Mouse (Mus musculus) naive thymus-derived CD4-positive, alpha-beta T cell, adult 5 months (primary cell): ENCODE results near the gene Thap11. TPM values are rescaled to one million over a fixed set of nuclear protein-coding genes. Genes with fewer than 3 reads are reported as not detected.

Experiments used
- polyA plus RNA-seq: library from polyadenylated mRNA; unstranded; fragments of 100-300 nt; shearing (Covaris generic); gene quantifications from one replicate; pipeline ENCODE4 v1.2.1, GENCODE M21; 2017

The Thap11 gene
- polyA plus RNA-seq: 30.5 TPM

DNA sequence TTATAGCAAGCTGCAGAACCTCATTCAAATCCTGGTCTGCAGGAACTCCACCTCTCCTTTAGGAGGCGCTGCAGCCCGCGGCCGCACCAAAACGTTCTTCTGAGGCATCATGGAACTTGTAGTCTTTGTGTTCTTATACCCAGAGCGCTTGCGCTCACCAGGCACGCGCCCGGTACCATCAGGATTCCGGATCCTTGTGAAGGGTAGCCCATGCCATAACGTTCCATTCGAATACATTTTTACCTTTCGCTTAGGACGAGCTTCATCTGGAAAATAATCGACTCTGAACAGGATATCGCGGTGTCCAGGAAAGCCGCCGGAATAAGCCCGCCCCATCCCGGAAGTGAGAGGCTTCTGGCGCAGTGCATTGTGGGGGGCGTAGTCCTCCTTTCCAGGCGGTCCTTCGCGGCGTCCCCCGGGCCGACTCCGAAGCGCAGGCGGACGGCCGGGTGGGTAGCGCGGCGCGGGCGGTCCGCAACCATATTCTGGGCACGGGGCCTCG, at the start of gene Thap11:
Gene Thap11 (plus strand): TSS at position 418 of the 502 bp plus-strand sequence.

DNA sequence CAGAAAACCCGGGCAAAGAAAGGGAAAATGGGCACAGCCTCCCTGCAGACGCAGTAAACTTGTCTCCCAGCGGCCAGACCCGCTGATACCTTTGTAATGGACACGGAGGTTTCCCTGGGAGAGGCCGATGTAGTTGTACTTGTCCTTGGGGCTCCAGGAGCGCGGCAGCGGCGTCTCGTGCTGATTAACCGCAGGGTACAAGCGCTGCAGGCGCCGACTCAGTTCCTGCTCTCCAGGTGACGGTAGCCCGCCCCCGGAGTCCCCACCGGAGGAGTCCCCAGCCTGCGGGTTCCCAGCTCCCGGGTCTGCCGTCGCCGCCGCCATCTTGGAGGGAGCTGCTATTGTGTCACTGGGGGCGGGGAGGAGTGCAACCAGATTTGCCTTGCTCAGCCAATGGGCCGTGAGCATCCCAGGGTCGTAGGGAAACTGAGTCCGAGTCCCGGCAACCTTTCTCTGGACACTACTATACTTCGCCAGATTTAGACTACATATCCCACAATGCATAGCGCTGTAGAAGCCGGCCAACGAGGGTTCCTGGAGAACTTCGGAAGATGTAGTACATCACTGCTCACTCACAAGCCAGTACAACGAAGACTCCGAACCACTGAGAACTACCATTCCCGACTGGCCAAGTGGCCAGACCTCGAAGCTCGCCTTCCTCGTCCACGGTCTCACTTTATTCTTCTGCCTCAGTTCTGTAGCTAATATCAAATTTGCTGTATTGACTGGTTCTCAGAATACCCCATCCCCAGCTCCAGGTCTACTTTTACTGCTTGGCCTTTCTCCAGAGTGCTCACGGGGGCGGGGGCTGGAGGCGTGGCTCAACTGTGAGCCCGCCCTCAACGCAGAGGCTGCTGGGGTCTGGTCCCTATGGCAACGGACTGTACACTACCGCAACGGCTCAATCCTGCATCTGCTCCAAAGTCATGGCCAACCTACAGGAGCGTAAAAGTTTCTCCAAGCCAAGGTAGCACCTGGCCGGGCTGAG, 27.8 kb upstream of the Thap11 start, which contains the start of the genes Ranbp10 and Tsnaxip1:
Gene Ranbp10 (minus strand): TSS at position 490 of the 988 bp plus-strand sequence.
Gene Tsnaxip1 (plus strand): TSS at position 871 of the 988 bp plus-strand sequence.

DNA sequence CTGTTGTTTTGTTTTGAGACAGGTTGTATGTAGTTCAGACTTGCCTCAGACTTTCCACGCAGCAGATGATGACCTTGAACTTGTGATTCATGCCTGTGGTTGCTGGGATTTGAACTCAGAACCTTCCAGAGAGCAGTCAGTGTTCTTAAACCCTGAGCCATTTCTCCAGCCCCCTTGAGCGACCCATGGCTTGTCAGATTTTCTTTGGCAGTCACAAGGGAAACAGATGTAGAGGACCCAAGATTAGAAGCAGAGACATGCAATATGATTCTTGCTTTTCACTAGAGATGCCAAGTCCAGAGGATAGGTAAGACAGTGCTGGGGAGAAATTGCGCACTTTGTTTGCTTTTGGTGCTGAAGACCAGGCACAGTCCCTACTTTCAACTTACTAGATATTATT, 1.8 kb upstream of the Thap11 start, which contains the start of gene Cenpt:
Gene Cenpt (minus strand): TSS at position 101 of the 400 bp plus-strand sequence.

DNA sequence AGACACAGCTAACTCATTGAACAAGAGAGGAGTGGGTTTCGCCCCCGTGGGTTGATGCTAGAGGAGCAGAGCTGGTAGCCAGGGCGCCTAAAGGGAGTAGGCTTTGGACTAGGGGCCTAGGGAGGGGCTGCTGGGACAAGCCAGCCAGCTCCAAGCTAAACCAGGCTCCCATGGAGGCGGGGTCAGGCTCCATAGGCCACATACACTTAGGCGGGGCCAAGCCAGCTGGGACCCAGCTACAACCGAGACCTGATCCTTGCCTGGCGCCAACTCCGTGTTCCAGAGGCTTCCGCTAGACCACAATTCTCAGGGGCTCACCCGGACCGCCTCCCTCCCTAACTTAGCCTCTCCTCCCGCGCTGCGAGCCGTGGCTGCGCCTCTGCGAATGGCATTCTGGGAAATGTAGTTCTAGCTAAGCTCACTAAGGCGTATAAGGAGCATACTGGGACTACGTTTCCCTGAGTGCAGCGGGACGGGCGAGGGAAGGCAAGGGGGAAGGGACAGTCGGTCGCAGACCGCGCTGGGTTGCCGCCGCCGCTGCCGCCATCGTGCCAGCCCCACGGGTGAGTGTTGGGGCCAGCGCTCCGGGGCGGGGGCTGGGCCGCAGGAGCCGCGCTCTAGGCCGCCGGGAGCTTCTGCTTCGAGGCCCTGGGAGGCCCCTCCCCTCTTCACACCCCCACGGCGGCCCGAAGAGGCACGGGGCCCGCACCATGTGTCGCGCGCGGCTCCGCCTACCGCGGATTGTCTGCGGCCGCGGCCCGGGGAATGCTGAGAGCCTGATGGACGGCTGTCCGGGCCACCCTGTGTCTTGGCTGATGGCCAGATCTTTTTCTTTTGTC, 5.4 kb downstream of the Thap11 start, which contains the start of gene Nutf2:
Gene Nutf2 (plus strand): TSS at position 438 of the 839 bp plus-strand sequence.

DNA sequence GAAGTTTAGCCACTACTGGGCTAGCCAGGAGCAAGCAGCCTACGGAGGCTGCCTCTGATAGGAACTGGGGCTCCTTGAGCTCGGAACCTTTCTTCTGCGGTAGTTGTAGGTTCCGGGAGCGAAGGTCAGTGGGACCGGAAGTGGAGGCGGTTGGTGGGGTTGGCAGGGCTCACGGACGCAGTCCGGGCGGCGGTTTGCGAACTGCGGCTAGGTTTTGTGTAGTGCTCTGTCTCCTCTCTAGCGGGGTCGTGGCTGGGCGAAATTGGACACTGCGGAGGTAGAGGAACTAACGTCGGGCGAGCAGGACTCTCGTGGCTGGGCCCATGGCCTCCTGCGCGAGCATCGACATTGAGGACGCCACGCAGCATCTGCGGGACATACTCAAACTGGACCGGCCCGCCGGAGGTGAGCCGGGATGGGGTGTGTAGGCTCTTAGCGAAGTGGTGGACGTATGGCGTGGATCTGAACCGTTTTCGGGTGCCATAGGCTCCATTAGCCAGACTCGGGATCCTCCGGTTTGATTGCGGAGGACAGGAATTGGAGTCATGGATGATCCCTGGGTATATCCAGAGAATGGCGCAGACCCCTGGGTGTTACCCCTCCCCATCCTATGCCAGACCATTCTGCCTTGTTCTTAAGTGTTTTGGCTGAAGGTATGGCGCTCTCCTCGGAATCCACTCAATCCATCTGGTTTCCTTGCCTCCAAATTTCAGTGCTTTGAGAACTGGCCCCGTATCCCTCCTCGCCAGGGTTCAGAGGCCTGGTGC, 26.0 kb downstream of the Thap11 start, which contains the start of gene Edc4:
Gene Edc4 (plus strand): TSS at position 128 of the 767 bp plus-strand sequence.

DNA sequence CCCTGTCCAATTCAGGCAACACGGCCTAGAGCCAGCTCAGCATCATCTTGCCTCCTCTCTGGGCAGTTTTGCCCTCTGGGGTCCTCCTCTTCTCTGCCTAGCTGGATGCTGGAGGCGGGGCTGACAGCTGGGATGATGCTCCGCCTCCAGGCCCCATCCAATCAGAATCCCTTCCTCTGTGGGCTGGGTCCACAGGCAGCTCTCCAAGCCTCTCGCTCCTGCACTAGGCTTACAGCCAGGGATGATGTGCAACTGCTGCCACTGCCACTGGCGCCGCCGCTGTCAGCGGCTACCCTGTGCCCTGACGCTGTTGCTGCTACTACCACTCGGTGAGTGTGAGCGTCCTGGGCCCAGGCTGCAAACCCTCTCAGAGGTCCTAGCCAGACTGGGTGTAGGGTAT, 38.4 kb downstream of the Thap11 start, which contains the start of gene Nrn1l:
Gene Nrn1l (plus strand): TSS at position 229 of the 400 bp plus-strand sequence.

DNA sequence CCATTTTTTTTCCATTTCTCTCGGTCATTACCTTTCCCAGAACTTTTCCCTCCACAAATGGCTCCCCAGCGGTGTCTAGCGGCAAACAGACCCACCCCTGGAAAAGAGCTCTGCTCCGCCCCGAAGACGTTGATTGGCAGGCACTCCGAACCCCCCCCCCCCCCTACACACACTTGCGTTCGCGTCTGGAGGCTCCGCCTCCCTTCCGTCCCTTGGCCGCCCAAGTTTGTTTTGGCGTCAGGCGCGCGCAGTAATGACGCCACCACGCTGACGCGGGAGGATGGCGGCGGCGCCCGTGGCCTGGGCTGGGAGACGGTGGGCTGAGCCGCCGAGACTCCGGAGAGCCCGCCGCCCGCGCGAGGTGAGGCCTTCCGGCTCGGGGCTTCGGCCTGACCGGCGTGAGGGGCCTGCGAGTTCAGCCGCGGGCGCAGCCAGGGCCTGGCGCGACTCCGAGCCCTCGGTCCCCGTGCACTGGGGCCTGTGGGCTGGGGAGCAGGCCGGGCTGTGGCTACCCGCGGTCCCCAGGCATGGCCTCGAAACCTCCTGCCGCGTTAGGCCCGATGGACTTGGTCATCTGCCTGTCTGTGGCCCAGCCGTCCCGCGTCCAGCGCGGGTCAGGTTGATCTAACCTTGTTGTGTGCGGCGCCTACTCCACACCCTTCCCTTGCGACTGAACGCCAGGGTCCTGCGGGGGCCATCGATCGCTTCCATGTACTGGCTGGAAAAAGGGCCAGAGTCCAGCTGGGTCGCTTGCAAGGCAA, 45.4 kb downstream of the Thap11 start, which contains the start of gene Pskh1:
Gene Pskh1 (plus strand): TSS at position 262 of the 761 bp plus-strand sequence.

Other genes starting within 250 kb of the Thap11 start
- gene Ripor1, start 249.9 kb upstream of the Thap11 start, polyA plus RNA-seq: 20.5 TPM
- 194 TPM for gene Ctcf, start 218.6 kb upstream of the Thap11 start, polyA plus RNA-seq
- not detected for gene Agrp, start 217.7 kb upstream of the Thap11 start, polyA plus RNA-seq
- gene Carmil2, start 168.9 kb upstream of the Thap11 start, polyA plus RNA-seq: 129 TPM
- gene Acd, start 154.0 kb upstream of the Thap11 start, polyA plus RNA-seq: 78.6 TPM
- gene Pard6a, start 154.0 kb upstream of the Thap11 start, polyA plus RNA-seq: 16.1 TPM
- 0.42 TPM for gene 4933405L10Rik, start 147.5 kb upstream of the Thap11 start, polyA plus RNA-seq
- 1.1 TPM for gene Enkd1, start 146.9 kb upstream of the Thap11 start, polyA plus RNA-seq
- 9.0 TPM for gene Gfod2, start 96.5 kb upstream of the Thap11 start, polyA plus RNA-seq
- 121 TPM for gene Ranbp10, start 27.8 kb upstream of the Thap11 start, polyA plus RNA-seq
- not detected for gene Tsnaxip1, start 27.4 kb upstream of the Thap11 start, polyA plus RNA-seq
- 26.4 TPM for gene Cenpt, start 1.9 kb upstream of the Thap11 start, polyA plus RNA-seq
- gene Nutf2, start 5.4 kb downstream of the Thap11 start, polyA plus RNA-seq: 21.1 TPM
- 101 TPM for gene Edc4, start 25.7 kb downstream of the Thap11 start, polyA plus RNA-seq
- gene Nrn1l, start 38.4 kb downstream of the Thap11 start, polyA plus RNA-seq: 1.8 TPM
- 17.7 TPM for gene Pskh1, start 45.3 kb downstream of the Thap11 start, polyA plus RNA-seq
- gene Ctrl, start 78.7 kb downstream of the Thap11 start, polyA plus RNA-seq: 1.4 TPM
- 159 TPM for gene Psmb10, start 83.3 kb downstream of the Thap11 start, polyA plus RNA-seq
- gene Lcat, start 88.2 kb downstream of the Thap11 start, polyA plus RNA-seq: not detected
- 17.0 TPM for gene Slc12a4, start 111.0 kb downstream of the Thap11 start, polyA plus RNA-seq
- gene Dpep3, start 124.3 kb downstream of the Thap11 start, polyA plus RNA-seq: not detected
- 12.0 TPM for gene Dus2, start 136.2 kb downstream of the Thap11 start, polyA plus RNA-seq
- not detected for gene Dpep2nb, start 150.8 kb downstream of the Thap11 start, polyA plus RNA-seq
- gene Ddx28, start 156.8 kb downstream of the Thap11 start, polyA plus RNA-seq: 3.8 TPM
- gene Nfatc3, start 203.7 kb downstream of the Thap11 start, polyA plus RNA-seq: 142 TPM